Mouse (Mus musculus) ES-Bruce4 (cell line): ENCODE data around the gene Shroom3.

Experiments used
- CTCF ChIP-seq: IDR thresholded peaks from one replicate; pipeline ENCODE4 v1.8.1; 2011; ENCODE audit warnings: low read depth, low read length
- EP300 ChIP-seq: IDR thresholded peaks from 2 replicates; pipeline ENCODE4 v1.6.1; 2011; ENCODE audit warnings: low read depth, low read length; ENCODE audit not compliant: insufficient read depth
- POLR2A ChIP-seq: IDR thresholded peaks from one replicate; pipeline ENCODE4 v1.8.1; 2011; ENCODE audit warnings: low read length; ENCODE audit not compliant: insufficient read depth

- TF ChIP-seq POLR2A (no peak), CTCF (no peak), EP300 (no peak)
Measured at GRCm38 (mm10) chr5:92729221-92729620, 46.0 kb downstream of the Shroom3 start.
